Mouse (Mus musculus) CH12.LX (cell line): ENCODE results near the gene Srf.

Source experiments
- CTCF ChIP-seq, 2 experiments: IDR thresholded peaks in 1 of 2; conservative IDR thresholded peaks in 1 of 2; 2 replicates each; pipeline ENCODE4 v1.5.1; 2011 to 2012; ENCODE audit warnings: low read depth in 2 of 2, low read length in 2 of 2, improper control_type of control experiment in 1 of 2, inconsistent platforms in 1 of 2, mild to moderate bottlenecking in 1 of 2, moderate library complexity in 1 of 2
- POLR2A ChIP-seq: IDR thresholded peaks from 2 replicates; pipeline ENCODE4 v1.6.1; 2011; ENCODE audit warnings: low read depth, mild to moderate bottlenecking, improper control_type of control experiment, low read length
- POLR2AphosphoS2 ChIP-seq: IDR thresholded peaks from 2 replicates; pipeline ENCODE4 v1.6.1; 2011; ENCODE audit warnings: low read depth, low read length, improper control_type of control experiment
- USF1 ChIP-seq: IDR thresholded peaks from 2 replicates; pipeline ENCODE4 v1.6.1; 2014; ENCODE audit warnings: low read depth, mild to moderate bottlenecking, inconsistent platforms, low read length, improper control_type of control experiment

DNA sequence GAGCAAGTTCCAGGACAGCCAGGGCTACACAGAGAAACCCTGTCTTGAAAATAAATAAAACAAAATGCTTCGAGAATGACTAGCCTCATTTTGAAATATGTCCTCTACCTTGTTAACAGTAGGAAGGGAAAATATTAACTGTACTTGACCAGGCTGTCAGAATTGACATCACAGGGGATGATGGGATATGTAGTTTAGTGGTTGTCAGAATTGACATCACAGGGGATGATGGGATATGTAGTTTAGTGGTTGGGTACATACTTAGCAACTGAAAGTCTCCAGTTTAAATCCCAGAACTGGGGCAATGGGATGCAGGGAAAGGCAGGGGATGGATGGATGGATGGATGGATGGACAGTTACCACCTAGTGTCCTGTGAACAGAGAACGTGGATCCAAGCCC, 42.6 kb downstream of the Srf start:
- TF ChIP-seq POLR2A (no peak), POLR2AphosphoS2 (no peak), USF1 (no peak), CTCF (conservative IDR thresholded peaks at IDR 0.05 in 1 of 2, IDR thresholded peaks at IDR 0.05 in 1 of 2; ENCODE audit: low read depth in 2 of 2, low read length in 2 of 2) (no peak)
